7 mouse cellular contexts compared by ENCODE assay signal in the genomic region with DNA sequence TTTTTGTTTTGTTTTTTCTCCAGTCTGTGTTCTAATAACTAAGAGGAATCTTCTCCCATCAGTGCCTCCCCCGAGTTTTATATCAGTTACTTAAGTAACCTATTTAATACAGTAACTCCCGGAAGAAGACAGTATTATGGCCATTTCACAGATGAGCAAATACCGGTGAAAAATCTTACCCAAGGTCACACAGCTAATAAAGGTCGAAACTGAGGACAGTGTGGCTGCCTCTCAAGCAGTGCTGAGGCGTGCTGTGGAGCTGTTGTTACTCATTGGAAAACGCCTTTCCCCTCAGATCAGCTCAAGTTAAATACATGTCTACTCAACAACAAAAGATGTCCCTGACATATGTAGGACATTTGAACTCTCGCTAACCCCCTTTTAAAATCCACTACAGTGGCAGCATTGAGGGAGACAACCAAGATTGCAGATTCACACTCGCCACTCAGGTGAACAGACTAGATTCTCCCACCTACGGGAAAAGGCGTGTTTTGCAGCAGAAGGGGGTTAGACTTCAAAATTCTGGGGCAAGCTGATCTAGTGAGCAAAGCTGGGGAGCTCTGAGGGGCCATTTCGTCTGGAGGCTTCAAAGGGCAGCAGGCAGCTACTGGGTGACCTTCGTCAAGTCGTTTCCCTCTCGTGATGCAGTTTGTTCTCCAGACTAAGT. TPM values are rescaled to one million over a fixed set of nuclear protein-coding genes. Genes with fewer than 3 reads are reported as not detected.
A peak's percentile ranks its signal among the peaks of the same experiment; 100 is the strongest.
DNase-seq lines count a peak whose midpoint lies in the region; ATAC-seq lines count a peak whose summit lies in the region.

No protein-coding gene starts in this region.

- WGBS in embryonic facial prominence, embryonic 14.5 days: 27% methylated on average over 14 of the region's 14 CpGs
- 21% methylated on average over 14 of the region's 14 CpGs for WGBS in intestine, embryonic 16.5 days
- 28% methylated on average over 14 of the region's 14 CpGs for WGBS in neural tube, embryonic 13.5 days

- no peaks in the 10 kb centered on the region for H3K27me3 ChIP-seq in embryonic facial prominence, embryonic 14.5 days (replicated peaks; ENCODE audit: control insufficient read depth, insufficient read depth, low read length)
- H3K27me3 ChIP-seq in intestine, embryonic 16.5 days (replicated peaks; ENCODE audit: control insufficient read depth, insufficient read depth, low read length): no peaks in the 10 kb centered on the region
- no peaks in the 10 kb centered on the region for H3K27me3 ChIP-seq in neural tube, embryonic 13.5 days

- H3K27ac ChIP-seq in embryonic facial prominence, embryonic 14.5 days (replicated peaks; ENCODE audit: low read depth, low read length): peak overlapping the region; percentile 80; the same call in 1 of the 2 replicates
- H3K27ac ChIP-seq in intestine, embryonic 16.5 days (ENCODE audit: low read length): peak overlapping the region; percentile 81
- peak overlapping the region; percentile 91 for H3K27ac ChIP-seq in neural tube, embryonic 13.5 days (replicated peaks)

- H3K4me1 ChIP-seq in embryonic facial prominence, embryonic 14.5 days (ENCODE audit: control insufficient read depth, insufficient read depth, low read length): peaks cover 8% of the 10 kb centered on the region
- peaks cover 28% of the 10 kb centered on the region for H3K4me1 ChIP-seq in intestine, embryonic 16.5 days (ENCODE audit: control insufficient read depth, insufficient read depth, low read length)
- peaks cover 35% of the 10 kb centered on the region for H3K4me1 ChIP-seq in neural tube, embryonic 13.5 days (replicated peaks)

- peak; percentile 38 to 52 for DNase-seq in spleen, postnatal 10 days (ENCODE audit: low spot score in 2 of 2)
- DNase-seq in spleen, postnatal 36 days (ENCODE audit: low spot score in 2 of 2): no peak
- DNase-seq in embryonic facial prominence, embryonic 14.5 days (ENCODE audit: low spot score): no peak
- DNase-seq in embryo, embryonic 10.5 days (ENCODE audit: low spot score): no peak
- DNase-seq in frontal cortex, postnatal 14 days (ENCODE audit: low spot score in 2 of 2): no peak

- peak overlapping the region; percentile 73 for H3K4me2 ChIP-seq in embryonic facial prominence, embryonic 14.5 days (ENCODE audit: low read depth, low read length)
- H3K4me2 ChIP-seq in intestine, embryonic 16.5 days (ENCODE audit: low read depth, low read length): peak overlapping the region; percentile 66
- H3K4me2 ChIP-seq in neural tube, embryonic 13.5 days: peak overlapping the region; percentile 94

- H3K4me3 ChIP-seq in embryonic facial prominence, embryonic 14.5 days (ENCODE audit: low read depth, low read length): peak overlapping the region; percentile 84
- peak overlapping the region; percentile 95 for H3K4me3 ChIP-seq in intestine, embryonic 16.5 days (ENCODE audit: low read length)
- H3K4me3 ChIP-seq in neural tube, embryonic 13.5 days: peak overlapping the region; percentile 97

- peaks cover 30% of the 10 kb centered on the region for H3K36me3 ChIP-seq in embryonic facial prominence, embryonic 14.5 days (ENCODE audit: control insufficient read depth, insufficient read depth, low read length)
- H3K36me3 ChIP-seq in intestine, embryonic 16.5 days (ENCODE audit: control insufficient read depth, insufficient read depth, low read length): peaks cover 18% of the 10 kb centered on the region
- peaks cover 30% of the 10 kb centered on the region for H3K36me3 ChIP-seq in neural tube, embryonic 13.5 days

- ATAC-seq in embryonic facial prominence, embryonic 14.5 days (ENCODE audit: low read depth): no peak
- ATAC-seq in intestine, embryonic 16.5 days: no peak
- no peak for ATAC-seq in neural tube, embryonic 13.5 days (ENCODE audit: low read depth)

- H3K9me3 ChIP-seq in embryonic facial prominence, embryonic 14.5 days (ENCODE audit: control insufficient read depth, low read length): no peaks in the 10 kb centered on the region
- no peaks in the 10 kb centered on the region for H3K9me3 ChIP-seq in intestine, embryonic 16.5 days (ENCODE audit: control insufficient read depth, low read length)
- no peaks in the 10 kb centered on the region for H3K9me3 ChIP-seq in neural tube, embryonic 13.5 days

- H3K9ac ChIP-seq in embryonic facial prominence, embryonic 14.5 days (ENCODE audit: low read depth, low read length): peak overlapping the region; percentile 92
- peak overlapping the region; percentile 99 for H3K9ac ChIP-seq in intestine, embryonic 16.5 days (ENCODE audit: low read depth, low read length)
- peak overlapping the region; percentile 99 for H3K9ac ChIP-seq in neural tube, embryonic 13.5 days

RNA-seq across cellular contexts. Expression of a gene that starts 0.9 kb away (rescaled TPM):
- polyA plus RNA-seq in embryonic facial prominence, embryonic 14.5 days (2014; fragmentation: Nextera tagmentation; extraction: Ambion mirVana): 325 and 390 TPM in 2 replicates
- 561 and 588 TPM in 2 replicates for polyA plus RNA-seq in intestine, embryonic 16.5 days (2015; fragmentation: Nextera tagmentation; extraction: Ambion mirVana)
- polyA plus RNA-seq in neural tube, embryonic 13.5 days (2015; fragmentation: Nextera tagmentation; extraction: Ambion mirVana): 343 and 383 TPM in 2 replicates

RNA-seq across cellular contexts. Expression of a gene that starts 14.5 kb away (rescaled TPM):
- polyA plus RNA-seq in embryonic facial prominence, embryonic 14.5 days (2014; fragmentation: Nextera tagmentation; extraction: Ambion mirVana): 242 and 262 TPM in 2 replicates
- polyA plus RNA-seq in intestine, embryonic 16.5 days (2015; fragmentation: Nextera tagmentation; extraction: Ambion mirVana): 332 and 340 TPM in 2 replicates
- 383 and 401 TPM in 2 replicates for polyA plus RNA-seq in neural tube, embryonic 13.5 days (2015; fragmentation: Nextera tagmentation; extraction: Ambion mirVana)

RNA-seq across cellular contexts. Expression of a gene that starts 14.5 kb away (rescaled TPM):
- polyA plus RNA-seq in embryonic facial prominence, embryonic 14.5 days (2014; fragmentation: Nextera tagmentation; extraction: Ambion mirVana): 12.9 and 15.3 TPM in 2 replicates
- polyA plus RNA-seq in intestine, embryonic 16.5 days (2015; fragmentation: Nextera tagmentation; extraction: Ambion mirVana): 11.6 and 13.2 TPM in 2 replicates
- 3.0 and 3.7 TPM in 2 replicates for polyA plus RNA-seq in neural tube, embryonic 13.5 days (2015; fragmentation: Nextera tagmentation; extraction: Ambion mirVana)

RNA-seq across cellular contexts. Expression of a gene that starts 14.5 kb away (rescaled TPM):
- polyA plus RNA-seq in embryonic facial prominence, embryonic 14.5 days (2014; fragmentation: Nextera tagmentation; extraction: Ambion mirVana): 55.7 and 65.8 TPM in 2 replicates
- polyA plus RNA-seq in intestine, embryonic 16.5 days (2015; fragmentation: Nextera tagmentation; extraction: Ambion mirVana): 296 and 437 TPM in 2 replicates
- polyA plus RNA-seq in neural tube, embryonic 13.5 days (2015; fragmentation: Nextera tagmentation; extraction: Ambion mirVana): 26.5 and 33.4 TPM in 2 replicates

RNA-seq across cellular contexts. Expression of a gene that starts 26.8 kb away (rescaled TPM):
- polyA plus RNA-seq in embryonic facial prominence, embryonic 14.5 days (2014; fragmentation: Nextera tagmentation; extraction: Ambion mirVana): 5.4 and 5.6 TPM in 2 replicates
- polyA plus RNA-seq in intestine, embryonic 16.5 days (2015; fragmentation: Nextera tagmentation; extraction: Ambion mirVana): 14.1 and 14.9 TPM in 2 replicates
- polyA plus RNA-seq in neural tube, embryonic 13.5 days (2015; fragmentation: Nextera tagmentation; extraction: Ambion mirVana): 1.5 and 3.5 TPM in 2 replicates

Comparison
In these comparisons a context has a peak if more than half of its experiments do, and no peak if none do; other contexts are left out.
1. DNase-seq: peak in spleen, postnatal 10 days (2 of 2); none in spleen, postnatal 36 days (0 of 2), embryonic facial prominence, embryonic 14.5 days (single experiment), embryo, embryonic 10.5 days (single experiment) and frontal cortex, postnatal 14 days (0 of 2).
2. Peak in every context shown above with its lines, with median percentiles within 50 percentile points of each other: H3K27ac ChIP-seq, H3K4me2 ChIP-seq, H3K4me3 ChIP-seq and H3K9ac ChIP-seq.